In genomic region chr6:142962881-142963280, GRCm38 (mm10) we compare ENCODE assay signal across 9 mouse cellular contexts. TPM values are rescaled to one million over a fixed set of nuclear protein-coding genes. Genes with fewer than 3 reads are reported as not detected.
DNase-seq lines count a peak whose midpoint lies in the region; ATAC-seq and TF ChIP-seq lines count a peak whose summit lies in the region.
"Had no signal": no experiment of that assay in that cellular context is flagged by ENCODE, and none has a peak within 500 bp of the region (broad histone marks: within the 10 kb centered on the region; RNA-seq: fewer than 3 reads in every experiment).

No protein-coding gene starts in this region.

- ATAC-seq in heart, embryonic 14.5 days (ENCODE audit: insufficient number of reproducible peaks, insufficient read depth, low FRiP score, low read depth) = no peak
- no peak for ATAC-seq in hindbrain, embryonic 16.5 days
- no peak for ATAC-seq in erythroblast, adult 5-6 weeks (replicated peaks; ENCODE audit: low FRiP score, poor library complexity, severe bottlenecking)

- DNase-seq in heart, postnatal 10 days = no peak
- no peak for DNase-seq in gastrocnemius, postnatal 4 days (ENCODE audit: low spot score in 2 of 2)
- DNase-seq in right cerebral cortex, adult 18-20 months = no peak
- DNase-seq: lung, adult 2 months had no signal

- no peaks in the 10 kb centered on the region for H3K36me3 ChIP-seq in heart, embryonic 14.5 days (ENCODE audit: control insufficient read depth, insufficient read depth, low read length)
- peaks cover 15% of the 10 kb centered on the region for H3K36me3 ChIP-seq in E14TG2a.4 (ENCODE audit: insufficient read depth, low read length)
- H3K36me3 ChIP-seq in hindbrain, embryonic 16.5 days (ENCODE audit: control insufficient read depth, insufficient read depth, low read length) = no peaks in the 10 kb centered on the region

- H3K27me3 ChIP-seq in heart, embryonic 14.5 days (ENCODE audit: control insufficient read depth, insufficient read depth, low read length) = peaks cover 19% of the 10 kb centered on the region
- peaks cover 19% of the 10 kb centered on the region for H3K27me3 ChIP-seq in E14TG2a.4 (ENCODE audit: insufficient read depth, low read length)
- no peaks in the 10 kb centered on the region for H3K27me3 ChIP-seq in hindbrain, embryonic 16.5 days (replicated peaks; ENCODE audit: control insufficient read depth, insufficient read depth, low read length)

- no peak overlapping the region for H3K27ac ChIP-seq in heart, embryonic 14.5 days (replicated peaks in 1 of 2; ENCODE audit: control insufficient read depth in 1 of 2, insufficient read depth in 1 of 2, low read depth in 2 of 2, low read length in 2 of 2)
- H3K27ac ChIP-seq in cortical plate, adult 2 months (ENCODE audit: insufficient read depth, low read length) = no peak overlapping the region
- peak overlapping the region; percentile 5; the same call in 1 of the 2 replicates for H3K27ac ChIP-seq in hindbrain, embryonic 16.5 days (ENCODE audit: low read depth, low read length)

- H3K9ac ChIP-seq in heart, embryonic 14.5 days (ENCODE audit: low read length) = no peak overlapping the region
- H3K9ac ChIP-seq in hindbrain, embryonic 16.5 days (ENCODE audit: low read depth, low read length) = peak overlapping the region; percentile 83

- intact Hi-C loops in heart, postnatal 10 days (cut with DNase I) = loop anchor here (10.0 kb wide), 2 partner anchors 148 to 438 kb away; no protein-coding TSS in a partner anchor

- H3K9me3 ChIP-seq in heart, embryonic 14.5 days (ENCODE audit: control insufficient read depth, low read length) = no peaks in the 10 kb centered on the region
- H3K9me3 ChIP-seq in E14TG2a.4 (ENCODE audit: low read length) = no peaks in the 10 kb centered on the region
- no peaks in the 10 kb centered on the region for H3K9me3 ChIP-seq in hindbrain, embryonic 16.5 days (ENCODE audit: control insufficient read depth, low read length)

- H3K4me2 ChIP-seq in heart, embryonic 14.5 days (ENCODE audit: low read length) = peak overlapping the region; percentile 99
- peak overlapping the region; percentile 80 for H3K4me2 ChIP-seq in hindbrain, embryonic 16.5 days (ENCODE audit: low read length)

- H3K4me1 ChIP-seq in heart, embryonic 14.5 days (ENCODE audit: control insufficient read depth in 2 of 2, insufficient read depth in 2 of 2, low read length in 2 of 2) = no peaks in the 10 kb centered on the region
- peaks cover 72% of the 10 kb centered on the region for H3K4me1 ChIP-seq in E14TG2a.4 (replicated peaks; ENCODE audit: low read depth, low read length)
- no peaks in the 10 kb centered on the region for H3K4me1 ChIP-seq in cortical plate, adult 2 months (ENCODE audit: control insufficient read depth, insufficient read depth, low read length)
- H3K4me1 ChIP-seq in hindbrain, embryonic 16.5 days (ENCODE audit: control insufficient read depth, insufficient read depth, low read depth, low read length) = peaks cover 15% of the 10 kb centered on the region

- no peak for TF ChIP-seq POLR2A in cortical plate, adult 2 months (IDR thresholded peaks at IDR 0.05; ENCODE audit: extremely low read depth, insufficient read depth, low read length)

- TF ChIP-seq CTCF in E14TG2a.4 (conservative IDR thresholded peaks at IDR 0.05; ENCODE audit: low read length) = no peak
- no peak for TF ChIP-seq CTCF in cortical plate, adult 2 months (IDR thresholded peaks at IDR 0.05; ENCODE audit: extremely low read depth, insufficient read depth, low read length)

- WGBS in heart, embryonic 14.5 days = 87% methylated on average over 14 of the region's 14 CpGs
- WGBS in hindbrain, embryonic 16.5 days = 81% methylated on average over 14 of the region's 14 CpGs

- peak overlapping the region in 1 of 2 experiments; percentile 63; a peak in 1 of 4 replicates for H3K4me3 ChIP-seq in heart, embryonic 14.5 days (ENCODE audit: control insufficient read depth in 1 of 2, insufficient read depth in 1 of 2, low read depth in 1 of 2, low read length in 2 of 2)
- H3K4me3 ChIP-seq in E14TG2a.4 (replicated peaks; ENCODE audit: low read length) = peak overlapping the region; percentile 88
- H3K4me3 ChIP-seq in cortical plate, adult 2 months (ENCODE audit: insufficient read depth, low read length) = peak overlapping the region; percentile 63
- peak overlapping the region; percentile 71 for H3K4me3 ChIP-seq in hindbrain, embryonic 16.5 days (ENCODE audit: low read length)

RNA-seq across cellular contexts. Expression of gene St8sia1, which starts 1.4 kb away (rescaled TPM):
- polyA plus RNA-seq in heart, embryonic 14.5 days (2014; fragmentation: Nextera tagmentation; extraction: Ambion mirVana) = 0.82 and 1.1 TPM in 2 replicates
- total RNA-seq in heart, postnatal 10 days (2021) = 1 to 10 TPM in 1 of 2 experiments, under 1 TPM in 1; 0.89 to 1.3 TPM
- 9.0 and 10.3 TPM in 2 replicates for polyA plus RNA-seq in cortical plate, adult 2 months (2012; rRNA removed)
- 6.0 and 6.5 TPM in 2 replicates for polyA plus RNA-seq in hindbrain, embryonic 16.5 days (2015; fragmentation: Nextera tagmentation; extraction: Ambion mirVana)
- under 1 TPM; 0.47 to 0.52 TPM for total RNA-seq in gastrocnemius, postnatal 4 days (2021)
- not detected in 2 replicates for total RNA-seq in erythroblast, adult 5-6 weeks (2015; ENCODE audit: low replicate concordance)
- total RNA-seq in erythroblast, adult 5-6 weeks (2017; ENCODE audit: low replicate concordance) = not detected in 2 replicates
